Mouse (Mus musculus): Measurements from ENCODE around the gene Atp6v0c. TPM values are rescaled to one million over a fixed set of nuclear protein-coding genes. Genes with fewer than 3 reads are reported as not detected.

Gene Atp6v0c
- total and polyA plus RNA-seq, 3 experiments, result 58.4 to 515 (median 125) TPM

DNA sequence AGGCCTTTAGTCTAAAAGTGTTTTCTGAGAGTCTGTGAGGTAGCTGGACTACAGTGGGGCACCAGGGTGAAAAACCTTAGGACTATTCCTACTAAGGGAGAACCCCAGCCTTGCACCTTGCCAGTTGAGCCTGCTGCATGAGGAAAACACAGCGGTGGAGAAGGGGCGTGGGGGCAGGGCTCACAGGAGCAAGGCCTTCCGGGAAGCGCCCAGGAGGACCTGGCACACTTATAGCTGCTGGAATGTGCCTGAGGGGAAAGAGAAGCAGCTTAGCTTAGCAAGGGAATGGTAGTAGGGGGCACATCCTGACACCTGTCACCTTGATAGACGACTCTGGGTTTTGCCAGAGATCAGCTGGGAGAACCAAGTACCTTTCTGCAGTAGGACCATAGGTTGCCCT is 8.0 kb downstream of the Atp6v0c start:
- H3K36me3 ChIP-seq (ENCODE audit: control insufficient read depth in 1 of 2, insufficient read depth in 2 of 2, low read length in 2 of 2), result peaks cover 0 to under 1% of the 10 kb centered on the region in 2 experiments
- no peak overlapping the region for H3K9ac ChIP-seq (ENCODE audit: control insufficient read depth, low read depth, low read length, poor library complexity, severe bottlenecking)
- H3K4me1 ChIP-seq (ENCODE audit: control insufficient read depth in 1 of 2, insufficient read depth in 2 of 2, low read length in 2 of 2), result peaks cover 0 to 9% of the 10 kb centered on the region in 2 experiments; a peak in 1 of 4 replicates
- H3K4me3 ChIP-seq (ENCODE audit: control insufficient read depth in 1 of 2, insufficient read depth in 1 of 2, low read depth in 2 of 2, low read length in 2 of 2), result no peak overlapping the region
- no peaks in the 10 kb centered on the region for H3K27me3 ChIP-seq (ENCODE audit: control insufficient read depth in 1 of 2, insufficient read depth in 2 of 2, low read length in 2 of 2)
- peaks cover 5% of the 10 kb centered on the region for H3K79me2 ChIP-seq (ENCODE audit: control insufficient read depth, insufficient read depth, low read length, poor library complexity)
- H3K9me3 ChIP-seq (replicated peaks; ENCODE audit: insufficient read depth, low read length), result no peaks in the 10 kb centered on the region
- TF ChIP-seq POLR2AphosphoS5 (IDR thresholded peaks at IDR 0.05; ENCODE audit: borderline replicate concordance, low read depth, low read length), result no peak
- TF ChIP-seq MYB (IDR thresholded peaks at IDR 0.05; ENCODE audit: low read depth, low read length), result no peak
- no peak for TF ChIP-seq USF1 (IDR thresholded peaks at IDR 0.05; ENCODE audit: low read depth, low read length)
- TF ChIP-seq TBP (IDR thresholded peaks at IDR 0.05; ENCODE audit: low read depth, low read length), result no peak
- no peak for TF ChIP-seq MAZ (IDR thresholded peaks at IDR 0.05; ENCODE audit: low read depth, low read length)
- TF ChIP-seq E2F4 (IDR thresholded peaks at IDR 0.05; ENCODE audit: borderline replicate concordance, low read depth, low read length), result no peak
- no peak for TF ChIP-seq MXI1 (IDR thresholded peaks at IDR 0.05; ENCODE audit: low read depth, low read length)
- H3K27ac ChIP-seq (ENCODE audit: control insufficient read depth, low read depth, low read length), result no peak overlapping the region
- DNase-seq (ENCODE audit: low read depth, low spot score), result no peak

DNA sequence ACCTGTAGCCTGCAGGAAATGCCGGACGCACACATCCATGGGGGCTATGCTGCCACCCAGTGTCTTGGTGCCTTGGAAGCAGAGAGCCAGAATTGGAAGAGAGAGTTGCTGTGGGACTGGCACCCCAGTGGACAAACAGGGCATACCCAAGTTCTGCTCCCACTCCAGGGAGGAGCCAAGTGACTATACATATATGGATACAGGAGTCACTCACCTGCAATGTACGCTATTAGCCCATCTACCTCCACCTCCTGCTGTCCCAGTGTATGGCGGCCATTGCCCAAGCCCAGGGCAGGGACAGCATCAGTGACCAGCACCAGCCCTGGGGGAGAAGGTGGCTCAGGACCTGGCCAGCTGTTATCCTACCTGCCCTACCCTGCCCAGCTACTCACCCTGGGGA is 12.0 kb downstream of the Atp6v0c start:
- DNase-seq (ENCODE audit: low read depth, low spot score), result no peak
- Histone ChIP-seq H3K27me3 (ENCODE audit: control insufficient read depth in 1 of 2, insufficient read depth in 2 of 2, low read length in 2 of 2) (no peaks in the 10 kb centered on the region), H3K9ac (ENCODE audit: control insufficient read depth, low read depth, low read length, poor library complexity, severe bottlenecking) (no peak overlapping the region), H3K79me2 (ENCODE audit: control insufficient read depth, insufficient read depth, low read length, poor library complexity) (no peaks in the 10 kb centered on the region), H3K9me3 (replicated peaks; ENCODE audit: insufficient read depth, low read length) (no peaks in the 10 kb centered on the region), H3K4me3 (ENCODE audit: control insufficient read depth in 1 of 2, insufficient read depth in 1 of 2, low read depth in 2 of 2, low read length in 2 of 2) (no peak overlapping the region), H3K36me3 (ENCODE audit: control insufficient read depth in 1 of 2, insufficient read depth in 2 of 2, low read length in 2 of 2) (peaks cover 0 to 5% of the 10 kb centered on the region in 2 experiments; a peak in 2 of 4 replicates), H3K27ac (ENCODE audit: control insufficient read depth, low read depth, low read length) (no peak overlapping the region), H3K4me1 (ENCODE audit: control insufficient read depth in 1 of 2, insufficient read depth in 2 of 2, low read length in 2 of 2) (peaks cover 0 to 13% of the 10 kb centered on the region in 2 experiments; a peak in 1 of 4 replicates)
- TF ChIP-seq E2F4 (IDR thresholded peaks at IDR 0.05; ENCODE audit: borderline replicate concordance, low read depth, low read length) (no peak), POLR2AphosphoS5 (IDR thresholded peaks at IDR 0.05; ENCODE audit: borderline replicate concordance, low read depth, low read length) (peak; percentile 15; the same call in 1 of the 2 replicates)

DNA sequence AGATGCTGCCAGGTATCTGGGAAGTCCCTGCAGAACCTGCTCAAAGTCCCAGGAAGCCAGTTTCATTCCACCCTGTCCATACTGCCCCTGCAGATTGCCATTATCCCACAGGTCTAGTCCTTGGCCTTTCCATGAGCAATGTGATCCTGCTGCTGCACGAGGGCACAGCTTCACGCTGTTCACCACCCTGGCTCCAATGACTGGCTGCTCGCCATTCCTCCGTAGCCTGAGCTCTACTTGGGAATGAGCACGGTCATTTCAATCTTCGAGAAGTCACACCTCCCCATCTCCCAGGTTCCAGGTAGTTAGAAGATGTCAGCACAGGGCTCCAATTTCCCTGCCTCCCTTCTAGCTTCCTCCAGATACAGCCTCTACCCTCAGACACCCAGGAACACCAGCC is 12.4 kb downstream of the Atp6v0c start:
- Histone ChIP-seq H3K9me3 (replicated peaks; ENCODE audit: insufficient read depth, low read length) (no peaks in the 10 kb centered on the region), H3K4me3 (ENCODE audit: control insufficient read depth in 1 of 2, insufficient read depth in 1 of 2, low read depth in 2 of 2, low read length in 2 of 2) (no peak overlapping the region), H3K4me1 (ENCODE audit: control insufficient read depth in 1 of 2, insufficient read depth in 2 of 2, low read length in 2 of 2) (peaks cover 0 to 11% of the 10 kb centered on the region in 2 experiments; a peak in 1 of 4 replicates), H3K9ac (ENCODE audit: control insufficient read depth, low read depth, low read length, poor library complexity, severe bottlenecking) (no peak overlapping the region), H3K27ac (ENCODE audit: control insufficient read depth, low read depth, low read length) (no peak overlapping the region), H3K27me3 (ENCODE audit: control insufficient read depth in 1 of 2, insufficient read depth in 2 of 2, low read length in 2 of 2) (no peaks in the 10 kb centered on the region), H3K36me3 (ENCODE audit: control insufficient read depth in 1 of 2, insufficient read depth in 2 of 2, low read length in 2 of 2) (peaks cover 0 to 7% of the 10 kb centered on the region in 2 experiments; a peak in 2 of 4 replicates), H3K79me2 (ENCODE audit: control insufficient read depth, insufficient read depth, low read length, poor library complexity) (no peaks in the 10 kb centered on the region)
- TF ChIP-seq GABPA (IDR thresholded peaks at IDR 0.05; ENCODE audit: low read depth, low read length), result no peak
- no peak for TF ChIP-seq GATA1 (IDR thresholded peaks at IDR 0.05; ENCODE audit: low read depth, low read length)
- TF ChIP-seq ELF1 (IDR thresholded peaks at IDR 0.05; ENCODE audit: low read depth, low read length), result no peak
- TF ChIP-seq ZKSCAN1 (IDR thresholded peaks at IDR 0.05; ENCODE audit: low read depth, low read length), result no peak
- no peak for DNase-seq (ENCODE audit: low read depth, low spot score)

Measured in MEL (cell line).